Mouse (Mus musculus): ENCODE measurements around the gene Ndufab1.

Gene Ndufab1

GRCm38 (mm10) chr7:122046813-122047212 lies 54.9 kb downstream of the Ndufab1 start:
- Histone ChIP-seq H3K36me3 (ENCODE audit: control insufficient read depth, insufficient read depth, low read length, poor library complexity, severe bottlenecking) (peaks cover 4% of the 10 kb centered on the region; the same call in 1 of the 2 replicates), H3K27me3 (ENCODE audit: control insufficient read depth, insufficient read depth, low read length, poor library complexity, severe bottlenecking) (no peaks in the 10 kb centered on the region)
- DNase-seq (ENCODE audit: low read depth, low spot score) = no peak

- no peaks in the 10 kb centered on the region for H3K27me3 ChIP-seq (ENCODE audit: control insufficient read depth, insufficient read depth, low read length, poor library complexity, severe bottlenecking)
- no peak for DNase-seq (ENCODE audit: low read depth, low spot score)
- peaks cover 4% of the 10 kb centered on the region; the same call in 1 of the 2 replicates for H3K36me3 ChIP-seq (ENCODE audit: control insufficient read depth, insufficient read depth, low read length, poor library complexity, severe bottlenecking)
These were observed 56.0 kb downstream of the Ndufab1 start for GRCm38 (mm10) chr7:122045711-122046110.

DNA sequence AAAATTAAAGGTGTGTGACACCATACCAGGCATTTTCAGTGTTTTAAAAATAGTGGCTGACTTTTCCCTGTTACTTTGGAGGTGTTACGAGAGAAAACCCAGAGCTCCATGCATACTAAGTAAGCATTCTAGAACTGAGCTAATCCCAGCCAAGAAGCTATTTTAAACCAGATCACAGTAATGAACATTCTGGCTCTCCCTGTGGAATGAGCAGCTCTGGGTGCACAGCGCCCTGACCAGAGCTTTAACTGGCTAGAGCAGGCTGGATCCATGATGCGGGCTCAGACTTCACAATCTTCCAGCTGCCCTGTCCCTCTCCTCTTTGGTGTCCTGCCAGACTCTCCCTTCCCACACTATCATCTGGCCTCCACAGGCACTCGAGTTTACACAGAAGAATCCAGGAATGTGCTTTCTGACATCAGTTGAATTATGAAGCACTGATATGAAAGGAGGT lies 56.5 kb downstream of the Ndufab1 start:
- Histone ChIP-seq H3K27me3 (ENCODE audit: control insufficient read depth, insufficient read depth, low read length, poor library complexity, severe bottlenecking) (no peaks in the 10 kb centered on the region), H3K36me3 (ENCODE audit: control insufficient read depth, insufficient read depth, low read length, poor library complexity, severe bottlenecking) (peaks cover 6% of the 10 kb centered on the region; the same call in 1 of the 2 replicates)
- DNase-seq (ENCODE audit: low read depth, low spot score) = no peak

DNA sequence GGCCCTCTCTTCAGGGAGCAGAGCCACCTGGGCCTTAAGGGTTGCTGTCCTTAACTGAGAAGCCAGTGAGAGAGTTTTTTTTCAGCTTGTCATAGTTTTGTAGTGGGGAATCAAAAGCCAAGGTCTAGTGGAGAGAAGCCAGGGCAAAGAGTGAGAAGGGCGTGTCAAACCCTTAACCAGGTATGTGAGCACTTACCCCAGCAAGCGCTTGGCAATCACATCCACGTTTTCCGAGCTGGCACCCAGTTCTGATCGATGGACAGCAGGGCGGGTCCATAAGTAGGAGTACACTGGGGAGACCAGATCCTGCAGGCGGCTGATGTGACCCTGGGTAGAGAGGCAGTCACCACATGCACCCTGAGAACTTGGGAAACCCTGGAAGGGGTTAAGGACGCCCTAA lies 57.6 kb downstream of the Ndufab1 start:
- H3K27me3 ChIP-seq (ENCODE audit: control insufficient read depth, insufficient read depth, low read length, poor library complexity, severe bottlenecking) = no peaks in the 10 kb centered on the region
- H3K36me3 ChIP-seq (ENCODE audit: control insufficient read depth, insufficient read depth, low read length, poor library complexity, severe bottlenecking) = peaks cover 5% of the 10 kb centered on the region
- DNase-seq (ENCODE audit: low read depth, low spot score) = no peak

Measured in splenic B cell, adult 2 months (primary cell).